Mouse (Mus musculus) lung, embryonic 16.5 days (tissue): ENCODE data around the gene Trpm6. TPM values are rescaled to one million over a fixed set of nuclear protein-coding genes. Genes with fewer than 3 reads are reported as not detected.

Experiments
- ATAC-seq: fragments of 200-750 bp; cut with Nextera tagmentation; 2 replicates; pipeline ENCODE4 v1.8.0; 2017; ENCODE audit warnings: low read depth, mild to moderate bottlenecking, moderate library complexity
- H3K27ac ChIP-seq: fragments of 300-500 bp; sonication (generic); 2 replicates; pipeline ENCODE4 v1.5.1; 2014; ENCODE audit warnings: mild to moderate bottlenecking, control low read depth, low read length
- H3K27me3 ChIP-seq: fragments of 300-500 bp; sonication (generic); 2 replicates; pipeline ENCODE4 v1.6.1; 2014; ENCODE audit warnings: low read depth, low read length, mixed read lengths; ENCODE audit not compliant: control insufficient read depth, insufficient read depth
- H3K36me3 ChIP-seq: fragments of 300-500 bp; sonication (generic); 2 replicates; pipeline ENCODE4 v1.6.1; 2014; ENCODE audit warnings: low read length; ENCODE audit not compliant: control insufficient read depth, insufficient read depth
- H3K4me1 ChIP-seq: fragments of 300-500 bp; sonication (generic); replicated peaks from 2 replicates; pipeline ENCODE4 v1.6.1; 2014; ENCODE audit warnings: low read length, mixed read lengths; ENCODE audit not compliant: control insufficient read depth, insufficient read depth
- H3K4me2 ChIP-seq: fragments of 300-500 bp; sonication (generic); 2 replicates; pipeline ENCODE4 v1.6.1; 2014; ENCODE audit warnings: low read depth, low read length, control low read depth
- H3K4me3 ChIP-seq: fragments of 300-500 bp; sonication (generic); 2 replicates; pipeline ENCODE4 v1.5.1; 2014; ENCODE audit warnings: mild to moderate bottlenecking, low read length, control low read depth
- H3K9ac ChIP-seq: fragments of 300-500 bp; sonication (generic); 2 replicates; pipeline ENCODE4 v1.6.1; 2014; ENCODE audit warnings: low read length, control low read depth
- H3K9me3 ChIP-seq: fragments of 300-500 bp; sonication (generic); 2 replicates; pipeline ENCODE4 v1.6.1; 2016; ENCODE audit warnings: low read length; ENCODE audit not compliant: control insufficient read depth
- WGBS: fragments of 180-500 bp; shearing (Covaris S2); extraction: QIAGEN DNeasy Blood & Tissue Kit; methylation state at CpG from one replicate; pipeline ENCODE4 v1.1.7; 2014; 5-methylcytosine and 5-hydroxymethylcytosine counted together
- polyA plus RNA-seq: library from polyadenylated mRNA; unstranded; fragments of >200 nt; fragmentation: Nextera tagmentation; extraction: Ambion mirVana; gene quantifications from 2 replicates; pipeline ENCODE4 v1.2.1, GENCODE M21; 2015

Gene Trpm6
- polyA plus RNA-seq, 1 experiment from 2014 or later, result 2.8 TPM

DNA sequence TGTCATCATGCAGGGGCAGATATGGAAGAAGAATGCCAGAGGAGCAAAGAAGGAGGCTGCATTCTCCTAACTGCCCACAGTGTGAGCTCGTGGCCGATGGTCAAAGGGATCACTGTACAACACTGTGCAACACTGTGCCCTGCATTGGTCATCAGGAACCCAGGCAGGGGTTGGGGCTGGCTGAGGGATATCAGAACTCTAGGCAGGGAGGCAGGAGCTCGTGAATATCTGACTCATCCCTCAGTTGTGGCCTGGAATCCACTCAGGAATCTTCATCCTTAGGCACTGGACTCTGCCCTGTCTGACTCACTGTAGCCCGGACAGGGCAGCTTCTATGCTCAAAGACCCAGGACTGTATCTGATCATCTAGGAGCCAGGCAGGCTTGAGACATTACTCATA is 140.4 kb downstream of the Trpm6 start:
- H3K9ac ChIP-seq, result no peak overlapping the region
- H3K36me3 ChIP-seq, result no peaks in the 10 kb centered on the region
- no peak for ATAC-seq
- H3K4me3 ChIP-seq, result no peak overlapping the region
- no peaks in the 10 kb centered on the region for H3K27me3 ChIP-seq
- no peaks in the 10 kb centered on the region for H3K4me1 ChIP-seq
- 67% methylated on average over 4 of the region's 4 CpGs for WGBS
- H3K4me2 ChIP-seq, result no peak overlapping the region
- no peak overlapping the region for H3K27ac ChIP-seq
- no peaks in the 10 kb centered on the region for H3K9me3 ChIP-seq

DNA sequence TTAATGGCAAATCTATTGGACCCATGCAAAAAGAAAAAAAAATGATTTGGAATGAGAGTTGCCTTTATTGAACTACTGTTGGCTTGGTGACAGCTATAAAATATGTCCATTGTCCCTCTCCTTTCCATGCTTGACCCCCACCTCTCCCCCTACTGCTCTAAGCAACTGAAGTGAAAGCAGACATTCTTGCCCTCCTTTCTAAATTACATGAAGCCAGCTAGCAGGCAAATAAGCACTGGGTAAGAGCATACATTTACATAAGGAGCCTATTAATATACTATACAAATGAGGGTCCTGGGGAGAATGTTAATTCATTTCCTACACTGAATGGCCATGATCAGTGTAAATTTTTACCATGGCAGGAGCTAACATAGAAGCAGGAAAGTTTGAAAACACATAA is 148.5 kb downstream of the Trpm6 start:
- Histone ChIP-seq H3K4me3 (no peak overlapping the region), H3K4me1 (no peaks in the 10 kb centered on the region), H3K27me3 (no peaks in the 10 kb centered on the region), H3K36me3 (no peaks in the 10 kb centered on the region), H3K9ac (no peak overlapping the region), H3K4me2 (no peak overlapping the region), H3K27ac (no peak overlapping the region), H3K9me3 (no peaks in the 10 kb centered on the region)
- ATAC-seq, result no peak

DNA sequence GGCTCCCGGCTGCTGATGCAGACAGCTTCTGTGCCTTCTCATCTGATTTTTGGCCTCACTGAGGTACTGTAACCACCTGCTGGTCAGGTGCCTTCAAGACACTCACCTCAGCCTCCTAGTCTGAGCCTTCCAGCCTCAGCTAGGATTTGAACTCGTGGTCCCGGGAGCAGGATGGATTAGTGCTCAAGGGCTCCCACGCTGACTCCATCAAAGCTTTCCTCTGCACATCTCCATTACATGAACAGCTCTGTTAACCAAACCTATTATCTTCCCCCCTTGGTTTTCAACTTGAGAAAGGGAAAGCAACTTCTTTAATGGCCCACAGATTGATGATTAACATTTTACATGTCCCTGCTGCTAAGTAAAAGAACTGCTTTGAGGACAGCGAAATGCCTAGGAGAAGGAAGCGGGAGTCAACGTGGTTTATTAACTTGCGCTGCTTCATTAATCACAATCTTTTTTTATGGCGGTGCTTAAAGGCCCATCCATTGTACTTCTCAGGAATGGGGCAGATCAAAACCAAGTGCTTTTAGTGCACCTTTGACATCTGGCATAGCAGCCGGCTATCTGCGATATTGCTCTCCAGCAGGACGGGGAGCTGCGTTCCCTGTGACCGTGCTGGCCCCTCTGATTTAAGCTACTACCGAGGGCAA is 152.4 kb downstream of the Trpm6 start:
- Histone ChIP-seq H3K36me3 (no peaks in the 10 kb centered on the region), H3K27me3 (no peaks in the 10 kb centered on the region), H3K4me2 (no peak overlapping the region), H3K4me3 (no peak overlapping the region), H3K27ac (no peak overlapping the region), H3K9ac (no peak overlapping the region), H3K4me1 (no peaks in the 10 kb centered on the region), H3K9me3 (no peaks in the 10 kb centered on the region)
- WGBS, result 66% methylated on average over 15 of the region's 15 CpGs
- ATAC-seq, result no peak

DNA sequence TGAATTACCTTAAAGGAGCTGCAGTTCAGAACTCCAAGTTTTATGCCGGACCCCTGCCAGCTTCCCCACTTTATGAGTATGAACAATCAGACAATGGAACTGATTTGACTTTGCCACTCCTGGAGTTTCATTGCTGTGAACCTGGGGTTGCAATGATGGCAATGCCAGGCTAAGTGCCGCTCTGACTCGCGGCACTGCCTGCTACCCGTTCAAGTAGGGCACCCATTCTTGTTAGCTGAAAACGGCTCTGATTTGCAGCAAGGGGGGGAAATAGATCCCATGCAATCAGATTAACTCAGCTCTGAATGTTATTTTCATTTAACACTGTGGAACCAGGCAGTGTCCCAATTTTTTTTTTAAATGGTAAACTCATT is 152.9 kb downstream of the Trpm6 start:
- 84% methylated on average over 6 of the region's 6 CpGs for WGBS
- Histone ChIP-seq H3K4me3 (no peak overlapping the region), H3K9ac (no peak overlapping the region), H3K27me3 (no peaks in the 10 kb centered on the region), H3K27ac (no peak overlapping the region), H3K4me1 (no peaks in the 10 kb centered on the region), H3K9me3 (no peaks in the 10 kb centered on the region), H3K4me2 (no peak overlapping the region), H3K36me3 (no peaks in the 10 kb centered on the region)
- no peak for ATAC-seq

DNA sequence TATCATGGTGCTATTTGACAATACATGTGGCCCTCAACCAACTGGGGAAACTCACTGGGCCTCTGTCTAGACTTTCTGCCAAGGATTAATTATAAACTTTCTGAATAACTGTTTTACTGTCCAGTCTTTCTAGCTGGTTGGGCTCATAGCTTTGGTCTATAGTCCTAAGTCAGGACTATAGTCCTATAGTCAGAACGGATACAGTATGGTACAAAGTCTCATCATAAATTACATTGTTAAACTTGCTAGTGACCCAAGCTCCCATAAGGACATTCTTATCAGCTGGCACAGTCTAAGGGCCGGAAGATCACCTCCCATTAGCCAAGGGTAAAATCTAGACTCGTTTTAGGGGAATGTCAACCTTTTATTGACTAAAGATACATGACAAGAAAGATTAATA is 155.7 kb downstream of the Trpm6 start:
- Histone ChIP-seq H3K4me2 (no peak overlapping the region), H3K27ac (no peak overlapping the region), H3K9me3 (no peaks in the 10 kb centered on the region), H3K4me1 (no peaks in the 10 kb centered on the region), H3K27me3 (no peaks in the 10 kb centered on the region), H3K9ac (no peak overlapping the region), H3K4me3 (no peak overlapping the region), H3K36me3 (no peaks in the 10 kb centered on the region)
- 38% methylated on average over 3 of the region's 3 CpGs for WGBS
- ATAC-seq, result no peak

DNA sequence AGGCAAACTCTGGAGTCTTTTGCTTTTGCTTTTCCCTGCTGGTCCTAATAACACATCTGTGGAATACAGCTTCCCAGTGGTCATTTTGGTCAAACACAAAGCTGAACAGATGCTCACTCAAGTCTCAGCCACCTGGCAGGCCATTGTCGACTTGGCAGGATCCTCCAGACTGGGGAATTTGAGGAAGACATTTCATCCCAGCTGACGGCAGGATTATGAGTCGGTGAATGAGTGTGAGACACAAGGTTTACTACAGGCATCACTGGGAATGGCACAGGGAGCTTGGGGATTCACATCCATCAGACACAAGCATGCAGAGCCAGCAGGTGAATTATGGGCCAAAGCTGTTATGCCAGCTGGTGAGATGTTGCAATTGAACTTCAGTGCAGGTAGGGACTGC is 159.9 kb downstream of the Trpm6 start:
- Histone ChIP-seq H3K4me2 (no peak overlapping the region), H3K4me1 (no peaks in the 10 kb centered on the region), H3K9ac (no peak overlapping the region), H3K36me3 (no peaks in the 10 kb centered on the region), H3K27ac (no peak overlapping the region), H3K4me3 (no peak overlapping the region), H3K9me3 (no peaks in the 10 kb centered on the region), H3K27me3 (no peaks in the 10 kb centered on the region)
- 64% methylated on average over 3 of the region's 3 CpGs for WGBS
- ATAC-seq, result no peak

DNA sequence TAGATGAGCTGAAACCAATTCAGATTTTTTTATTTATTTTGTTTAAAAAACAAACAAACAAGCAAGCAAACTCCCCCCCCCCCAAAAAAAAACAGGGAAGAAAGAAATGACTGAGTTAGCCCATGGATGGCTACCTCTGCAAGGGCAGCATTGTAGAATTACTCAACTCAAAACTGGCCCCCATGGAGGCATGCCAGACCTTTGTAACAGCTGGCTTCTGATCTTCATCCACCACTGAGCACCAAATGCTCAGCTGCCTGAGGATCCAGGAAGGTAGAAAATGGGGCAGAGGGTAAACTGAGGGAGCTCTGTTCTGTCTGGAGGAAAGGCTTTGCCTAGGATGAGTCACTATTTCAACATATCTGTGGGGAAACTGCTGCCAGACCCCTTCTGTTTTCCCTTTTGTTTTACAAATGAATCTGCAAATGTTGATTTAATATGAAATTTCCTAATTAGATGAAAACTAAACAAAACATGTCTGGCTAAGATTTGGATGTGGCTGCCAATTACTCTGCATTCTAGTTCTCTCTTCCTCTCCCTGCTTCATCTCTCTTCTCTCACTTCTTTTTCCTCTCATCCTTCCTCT is 162.1 kb downstream of the Trpm6 start:
- Histone ChIP-seq H3K4me1 (no peaks in the 10 kb centered on the region), H3K4me3 (no peak overlapping the region), H3K27me3 (no peaks in the 10 kb centered on the region), H3K36me3 (no peaks in the 10 kb centered on the region), H3K4me2 (no peak overlapping the region), H3K27ac (no peak overlapping the region), H3K9ac (no peak overlapping the region), H3K9me3 (no peaks in the 10 kb centered on the region)
- ATAC-seq, result no peak

DNA sequence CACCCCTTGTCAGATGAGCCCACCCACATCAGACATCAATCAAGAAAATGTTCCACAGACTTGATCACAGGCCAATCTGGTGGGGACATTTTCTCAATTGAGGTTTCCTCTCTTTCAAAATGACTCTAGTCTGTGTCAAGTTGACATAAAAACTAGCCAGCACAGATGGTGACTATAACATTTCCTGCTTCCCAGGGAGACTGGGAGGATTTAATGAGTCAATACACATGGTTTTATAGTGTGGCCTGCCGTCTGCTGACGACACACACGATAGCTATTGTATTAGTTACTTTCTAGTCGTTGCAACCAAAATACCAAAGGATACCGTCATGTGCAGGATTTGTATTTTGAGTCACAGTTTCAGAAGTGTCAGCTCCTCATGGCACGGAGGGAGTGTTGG is 191.6 kb downstream of the Trpm6 start:
- no peak overlapping the region for H3K4me3 ChIP-seq
- no peak for ATAC-seq
- H3K36me3 ChIP-seq, result no peaks in the 10 kb centered on the region
- no peak overlapping the region for H3K27ac ChIP-seq
- 74% methylated on average over 6 of the region's 6 CpGs for WGBS
- no peak overlapping the region for H3K9ac ChIP-seq
- no peaks in the 10 kb centered on the region for H3K4me1 ChIP-seq
- H3K4me2 ChIP-seq, result no peak overlapping the region
- no peaks in the 10 kb centered on the region for H3K9me3 ChIP-seq
- no peaks in the 10 kb centered on the region for H3K27me3 ChIP-seq
